Mouse (Mus musculus): ENCODE measurements around the gene Gaa.
"Not testable (repeated sequence)": the region's sequence is repeated elsewhere in the genome, so short reads cannot be mapped to it uniquely, and the experiment has no call there.

Gene Gaa

GRCm38 (mm10) chr11:119267768-119268556 is at the start of gene Gaa:
Gaa (plus strand) TSS chr11:119267887.
- peak; percentile 96 for DNase-seq (ENCODE audit: low read depth, low spot score)

- peak; percentile 85 for DNase-seq (ENCODE audit: low read depth, low spot score)
Measured at GRCm38 (mm10) chr11:119219816-119220465, 47.7 kb upstream of the Gaa start.

GRCm38 (mm10) chr11:119221812-119222510 is 45.7 kb upstream of the Gaa start:
- DNase-seq (ENCODE audit: low read depth, low spot score): no peak

GRCm38 (mm10) chr11:119223124-119223890 is 44.4 kb upstream of the Gaa start:
- no peak for DNase-seq (ENCODE audit: low read depth, low spot score)

DNA sequence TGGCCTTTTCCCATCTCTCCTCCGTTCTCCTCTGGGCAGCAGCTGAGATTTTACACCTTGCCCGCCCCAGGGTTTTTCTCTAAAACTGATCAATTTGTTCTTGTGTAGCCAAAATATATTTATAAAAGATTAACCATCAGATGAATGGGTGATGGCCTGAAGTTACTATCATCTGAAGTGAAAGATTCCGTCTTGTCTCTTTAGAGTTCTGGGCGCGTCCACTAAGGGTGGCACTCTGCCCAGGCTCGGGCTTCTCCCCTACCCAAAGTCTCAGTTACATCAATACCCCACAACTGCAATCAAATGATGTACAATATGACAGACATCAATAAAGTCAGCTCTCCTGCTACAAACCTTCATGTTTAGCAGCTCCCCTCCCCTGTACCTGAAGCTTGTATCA is 42.8 kb upstream of the Gaa start:
- DNase-seq (ENCODE audit: low read depth, low spot score): no peak

DNA sequence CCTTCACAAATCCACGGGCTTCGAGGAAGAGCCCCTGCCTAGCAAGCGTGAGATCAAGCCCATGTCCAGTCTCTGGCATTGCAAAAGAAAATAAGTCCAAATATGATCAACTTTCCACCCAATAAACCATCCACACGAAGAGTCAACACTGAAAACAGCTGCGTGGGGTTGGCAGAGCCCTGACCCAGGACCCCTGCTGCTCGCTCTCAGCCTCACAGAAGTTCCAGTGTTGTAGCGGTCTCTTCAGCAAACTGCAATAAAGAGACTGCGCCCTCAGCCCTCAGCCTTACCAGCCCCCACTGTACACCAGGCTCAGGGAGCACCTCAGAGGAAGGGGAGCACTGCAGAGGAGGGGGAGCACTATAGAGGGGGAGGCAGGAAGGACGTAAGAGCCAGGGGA is 42.1 kb upstream of the Gaa start:
- no peak for DNase-seq (ENCODE audit: low read depth, low spot score)

GRCm38 (mm10) chr11:119227591-119227990 is 40.1 kb upstream of the Gaa start:
- DNase-seq (ENCODE audit: low read depth, low spot score): no peak

- peak; percentile 80 for DNase-seq (ENCODE audit: low read depth, low spot score)
Measured at GRCm38 (mm10) chr11:119228091-119228781, 39.5 kb upstream of the Gaa start, which contains the start of the genes Tbc1d16 and Ccdc40. Tbc1d16 (minus strand) TSS chr11:119228499. Ccdc40 (plus strand) TSS chr11:119228572.

- DNase-seq (ENCODE audit: low read depth, low spot score): peak; percentile 67
Measured at GRCm38 (mm10) chr11:119228846-119229626, 38.7 kb upstream of the Gaa start.

DNA sequence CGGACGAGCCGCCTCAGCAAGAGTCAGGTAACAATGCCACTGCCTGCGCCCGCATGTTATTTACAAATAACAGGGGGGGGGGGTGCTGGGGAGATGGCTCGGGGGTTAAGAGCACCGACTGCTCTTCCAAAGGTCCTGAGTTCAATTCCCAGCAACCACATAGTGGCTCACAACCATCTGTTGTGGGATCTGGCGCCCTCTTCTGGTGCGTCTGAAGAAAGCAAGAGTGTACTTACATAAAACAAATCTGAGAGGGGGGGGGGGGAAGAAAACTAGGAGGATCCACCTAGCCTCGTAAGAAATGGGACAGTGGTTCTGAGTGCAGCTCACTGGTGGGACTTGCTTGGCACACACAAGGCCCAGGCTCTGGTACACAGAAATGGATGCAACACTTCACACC is 32.9 kb upstream of the Gaa start:
- no peak for DNase-seq (ENCODE audit: low read depth, low spot score)

DNA sequence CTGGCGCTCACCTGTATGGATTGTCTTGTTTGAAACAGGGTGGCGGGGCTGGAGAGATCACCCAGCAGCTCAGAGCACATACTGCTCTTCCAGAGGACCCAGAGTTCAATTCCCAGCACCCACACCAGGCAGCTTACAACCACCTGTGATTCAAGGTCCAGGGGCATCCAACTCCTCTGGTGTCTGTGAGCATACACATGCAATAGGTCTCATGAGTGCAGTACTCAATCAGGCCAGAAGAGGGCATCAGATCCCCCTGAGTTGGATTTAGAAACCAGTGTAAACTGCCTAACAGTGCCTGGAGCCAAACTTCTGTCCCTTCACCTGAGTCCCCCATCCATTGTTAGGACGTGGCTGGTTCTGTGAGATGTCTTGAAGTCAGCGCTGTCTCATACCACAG is 32.1 kb upstream of the Gaa start:
- DNase-seq (ENCODE audit: low read depth, low spot score): peak; percentile 93

- DNase-seq (ENCODE audit: low read depth, low spot score): no peak
Measured at GRCm38 (mm10) chr11:119236354-119236753, 31.3 kb upstream of the Gaa start.

DNA sequence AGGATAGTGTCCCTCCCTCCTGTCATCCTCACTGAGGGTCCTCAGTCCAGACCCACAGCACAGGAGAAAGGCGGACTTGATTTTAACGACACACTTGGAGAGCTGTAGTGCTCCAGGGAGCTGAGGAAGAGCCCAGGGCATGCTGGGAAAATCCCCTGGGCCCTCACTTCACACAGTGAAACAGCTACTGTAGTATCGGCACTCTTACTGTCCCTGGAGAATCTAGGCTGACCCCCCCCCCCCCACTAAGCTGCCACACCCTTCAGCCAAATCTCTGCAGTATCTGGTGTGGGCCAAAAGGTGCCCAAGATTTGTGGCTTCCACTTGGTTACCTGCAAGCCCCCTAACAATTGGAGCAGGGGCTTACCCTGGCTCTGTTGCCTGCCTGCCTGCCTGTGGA is 30.7 kb upstream of the Gaa start:
- no peak for DNase-seq (ENCODE audit: low read depth, low spot score)

DNA sequence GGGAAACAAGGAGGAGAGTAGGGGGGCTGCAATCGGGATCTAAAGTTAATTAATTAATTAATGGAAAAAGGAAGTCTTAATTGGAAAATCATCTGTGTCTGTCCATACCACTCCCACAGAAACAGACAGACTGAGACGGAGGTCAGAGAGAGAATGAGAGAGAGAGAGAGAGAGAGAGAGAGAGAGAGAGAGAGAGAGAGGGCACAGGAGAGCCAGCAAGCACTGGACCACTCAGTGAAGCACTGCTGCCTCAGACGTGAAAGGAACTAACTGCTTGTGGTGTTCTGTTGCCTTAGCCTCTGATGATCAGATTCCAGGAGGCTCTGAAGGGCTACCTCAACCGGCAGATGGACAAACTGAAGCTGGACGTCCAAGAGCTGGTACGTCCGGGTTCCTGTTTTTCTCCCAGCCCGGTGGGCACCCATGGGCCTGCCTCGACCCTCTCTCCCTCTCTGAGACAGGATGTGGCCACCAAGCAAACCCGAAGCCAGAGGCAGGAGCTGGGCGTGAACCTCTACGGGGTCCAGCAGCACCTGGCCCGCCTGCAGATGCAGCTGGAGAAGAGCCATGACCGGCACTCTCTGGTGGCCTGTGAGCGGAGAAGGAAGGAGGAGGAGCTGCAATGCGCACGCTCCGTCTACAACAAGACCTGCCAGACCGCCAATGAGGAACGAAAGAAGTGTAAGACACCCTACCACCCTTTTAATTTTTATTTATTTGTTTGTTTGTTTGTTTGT is 30.0 kb upstream of the Gaa start:
- peak; percentile 54 for DNase-seq (ENCODE audit: low read depth, low spot score)

- DNase-seq (ENCODE audit: low read depth, low spot score): peak; percentile 86
Measured at GRCm38 (mm10) chr11:119238305-119238721, 29.4 kb upstream of the Gaa start.

- peak; percentile 95 for DNase-seq (ENCODE audit: low read depth, low spot score)
Measured at GRCm38 (mm10) chr11:119239480-119239879, 28.2 kb upstream of the Gaa start.

DNA sequence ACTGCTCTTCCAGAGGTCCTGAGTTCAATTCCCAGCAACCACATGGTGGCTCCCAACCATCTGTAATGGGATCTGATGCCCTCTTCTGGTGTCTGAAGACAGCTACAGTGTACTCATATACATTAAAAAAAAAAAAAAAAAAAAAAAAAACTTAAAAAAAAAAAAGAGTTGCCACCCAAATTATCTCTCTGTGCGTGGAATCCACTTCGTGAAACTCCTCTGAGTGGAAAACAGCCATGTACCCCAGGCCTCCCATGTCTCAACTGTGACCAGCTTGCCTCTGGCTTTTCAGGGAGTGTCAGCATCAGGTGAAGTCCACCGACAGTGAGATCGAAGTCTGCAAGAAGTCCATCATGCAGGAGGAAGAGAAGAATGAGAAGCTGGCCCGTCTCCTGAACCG is 22.1 kb upstream of the Gaa start:
- not testable (repeated sequence) for DNase-seq (ENCODE audit: low read depth, low spot score)

DNA sequence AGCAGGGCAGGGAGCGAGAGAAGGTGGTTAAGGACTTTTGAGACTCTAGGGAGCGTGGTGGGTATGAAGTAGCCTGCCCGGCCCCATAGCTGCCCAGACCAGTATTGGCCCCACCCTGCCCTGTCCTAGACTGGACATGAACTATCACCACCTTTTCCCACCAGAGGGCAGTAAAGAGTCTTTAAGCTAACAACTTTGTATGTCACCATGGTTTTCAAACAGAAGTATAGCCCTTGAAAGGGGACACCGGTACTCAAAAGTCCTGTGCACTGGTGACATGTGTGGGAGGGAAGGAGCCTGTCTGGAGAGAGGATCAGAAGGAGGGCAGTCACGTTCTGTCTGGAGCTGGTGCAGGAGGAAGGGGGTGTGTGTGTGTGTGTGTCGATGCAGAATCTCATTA is 18.7 kb upstream of the Gaa start:
- peak; percentile 78 for DNase-seq (ENCODE audit: low read depth, low spot score)

- DNase-seq (ENCODE audit: low read depth, low spot score): peak; percentile 40
Measured at GRCm38 (mm10) chr11:119250998-119251397, 16.7 kb upstream of the Gaa start.
